Mouse (Mus musculus): ENCODE data around the gene Fam71e2. TPM values are rescaled to one million over a fixed set of nuclear protein-coding genes. Genes with fewer than 3 reads are reported as not detected.

Gene Fam71e2
- polyA plus RNA-seq, 1 experiment from 2014 or later, result not detected

DNA sequence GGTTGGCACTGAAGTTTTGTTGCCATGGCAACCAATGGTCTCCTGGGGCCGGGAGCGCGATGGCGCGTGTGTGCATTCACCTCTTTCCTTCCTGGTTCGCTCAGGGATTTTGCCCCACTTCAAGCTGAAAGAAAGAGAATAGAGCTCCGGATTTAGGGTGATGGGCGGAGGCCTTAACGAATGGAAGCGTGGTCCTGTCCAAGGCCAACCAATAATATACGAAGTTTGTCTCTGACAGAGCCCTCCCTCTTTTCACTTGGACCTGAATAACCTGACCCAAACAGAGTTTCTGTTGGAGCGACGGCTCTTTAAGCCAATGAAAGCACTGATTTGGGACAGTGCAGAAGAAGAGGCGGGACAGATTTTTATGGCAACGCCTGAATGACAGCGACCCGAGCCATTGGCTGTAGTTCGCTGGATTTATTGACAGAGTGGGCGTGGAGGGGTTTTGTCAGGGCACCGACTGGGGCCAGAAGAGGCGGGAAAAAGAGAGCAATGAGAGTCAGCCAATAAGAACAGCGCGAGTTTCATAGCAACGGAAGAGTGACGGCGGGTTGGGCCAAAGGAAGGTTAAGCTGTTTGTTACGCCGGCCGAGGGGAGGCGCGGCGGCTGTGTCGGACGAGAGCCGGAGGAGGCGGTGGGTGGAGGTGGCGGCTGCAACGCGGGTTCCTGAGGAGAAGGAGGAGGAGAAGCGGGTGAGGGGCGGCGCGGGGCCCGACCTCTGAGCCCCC is 31.4 kb downstream of the Fam71e2 start, which contains the start of gene Kmt5c:
Gene Kmt5c, plus strand, starts transcription at position 572 of the 732 bp plus-strand sequence.
- H3K27ac ChIP-seq (replicated peaks; ENCODE audit: low read depth, low read length), result peak within 1 kb of the TSS; percentile 81
- H3K4me2 ChIP-seq (ENCODE audit: low read depth, low read length), result peak within 1 kb of the TSS; percentile 88
- peak; percentile 99 for DNase-seq (ENCODE audit: low spot score)
- WGBS, result under 1% methylated on average over 41 of the region's 44 CpGs
- no peaks in the 10 kb centered on the region for H3K27me3 ChIP-seq (ENCODE audit: control insufficient read depth, insufficient read depth, low read length)
- no peaks in the 10 kb centered on the region for H3K4me1 ChIP-seq (ENCODE audit: control insufficient read depth, insufficient read depth, low read length)
- peak; percentile 98 for ATAC-seq (replicated peaks; ENCODE audit: insufficient number of reproducible peaks, low FRiP score, low TSS enrichment, low read depth)
- peak within 1 kb of the TSS; percentile 81 for H3K4me3 ChIP-seq (ENCODE audit: low read depth, low read length)
- peak within 1 kb of the TSS; percentile 92 for H3K9ac ChIP-seq (replicated peaks; ENCODE audit: low read length)
- peaks cover 2% of the 10 kb centered on the region for H3K36me3 ChIP-seq (replicated peaks; ENCODE audit: control insufficient read depth, insufficient read depth, low read depth, low read length)
- no peaks in the 10 kb centered on the region for H3K9me3 ChIP-seq (replicated peaks; ENCODE audit: control insufficient read depth, low read length)

DNA sequence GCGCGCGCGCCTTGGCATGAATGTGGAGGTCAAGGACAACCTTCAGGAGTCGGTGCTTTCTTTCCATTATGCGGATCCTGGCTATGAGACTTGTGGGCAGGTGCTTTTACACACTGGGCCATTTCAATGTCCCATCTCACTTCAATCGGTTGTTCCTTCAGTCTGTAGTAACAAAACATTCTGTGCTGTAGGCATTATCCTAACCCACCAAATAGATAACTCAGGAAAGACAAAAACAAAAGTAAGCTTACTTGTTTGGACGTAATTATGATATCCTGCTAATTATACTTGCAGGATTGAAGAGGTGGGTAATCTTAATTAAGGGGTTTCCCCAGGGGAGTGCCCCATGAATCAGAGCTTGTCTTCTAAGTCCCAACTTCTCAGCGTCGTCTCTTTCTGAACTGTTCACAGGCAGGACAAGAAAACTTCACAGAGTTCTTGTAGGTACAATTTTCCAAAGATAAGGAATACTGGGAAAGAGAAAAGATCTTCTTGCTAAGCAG is 32.0 kb downstream of the Fam71e2 start:
- DNase-seq (ENCODE audit: low spot score), result no peak
- no peak overlapping the region; the same call in 1 of the 2 replicates for H3K9ac ChIP-seq (replicated peaks; ENCODE audit: low read length)

GRCm38 (mm10) chr7:4732968-4733392 is 38.1 kb downstream of the Fam71e2 start:
- H3K27ac ChIP-seq (replicated peaks; ENCODE audit: low read depth, low read length), result no peak overlapping the region
- no peaks in the 10 kb centered on the region for H3K4me1 ChIP-seq (ENCODE audit: control insufficient read depth, insufficient read depth, low read length)
- no peak for DNase-seq (ENCODE audit: low spot score)
- H3K36me3 ChIP-seq (replicated peaks; ENCODE audit: control insufficient read depth, insufficient read depth, low read depth, low read length), result no peaks in the 10 kb centered on the region
- no peak overlapping the region for H3K4me2 ChIP-seq (ENCODE audit: low read depth, low read length)
- 66% methylated on average over 6 of the region's 6 CpGs for WGBS
- ATAC-seq (replicated peaks; ENCODE audit: insufficient number of reproducible peaks, low FRiP score, low TSS enrichment, low read depth), result no peak
- no peaks in the 10 kb centered on the region for H3K27me3 ChIP-seq (ENCODE audit: control insufficient read depth, insufficient read depth, low read length)
- no peak overlapping the region for H3K9ac ChIP-seq (replicated peaks; ENCODE audit: low read length)
- no peak overlapping the region for H3K4me3 ChIP-seq (ENCODE audit: low read depth, low read length)
- H3K9me3 ChIP-seq (replicated peaks; ENCODE audit: control insufficient read depth, low read length), result no peaks in the 10 kb centered on the region

More for the DNA sequence above, 32.0 kb downstream of the Fam71e2 start:
- Histone ChIP-seq H3K4me3 (ENCODE audit: low read depth, low read length) (peak overlapping the region; percentile 21), H3K27me3 (ENCODE audit: control insufficient read depth, insufficient read depth, low read length) (no peaks in the 10 kb centered on the region), H3K4me2 (ENCODE audit: low read depth, low read length) (peak overlapping the region; percentile 27), H3K36me3 (replicated peaks; ENCODE audit: control insufficient read depth, insufficient read depth, low read depth, low read length) (peaks cover 2% of the 10 kb centered on the region), H3K4me1 (ENCODE audit: control insufficient read depth, insufficient read depth, low read length) (no peaks in the 10 kb centered on the region), H3K27ac (replicated peaks; ENCODE audit: low read depth, low read length) (no peak overlapping the region; the same call in 1 of the 2 replicates), H3K9me3 (replicated peaks; ENCODE audit: control insufficient read depth, low read length) (no peaks in the 10 kb centered on the region)
- WGBS, result 45% methylated on average over 10 of the region's 10 CpGs
- ATAC-seq (replicated peaks; ENCODE audit: insufficient number of reproducible peaks, low FRiP score, low TSS enrichment, low read depth), result no peak

DNA sequence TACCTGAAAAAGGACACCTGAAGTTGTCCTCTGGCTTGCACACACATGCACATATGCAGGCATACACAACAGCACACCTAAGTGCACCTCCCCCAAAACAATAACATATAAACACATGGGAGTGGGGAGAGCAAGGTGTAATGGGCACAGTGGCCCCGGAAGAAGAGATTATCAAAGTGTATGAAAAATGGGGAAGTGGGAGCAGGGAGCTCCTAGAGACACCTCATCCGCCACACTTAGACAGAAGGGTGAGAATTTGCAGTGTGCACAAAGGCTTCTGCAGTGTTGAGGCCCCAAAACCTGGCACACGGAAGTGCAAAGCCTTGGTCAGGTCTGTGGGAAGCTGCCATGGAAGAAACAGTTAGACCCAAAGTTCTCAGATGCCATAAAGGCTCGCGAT is 40.0 kb downstream of the Fam71e2 start:
- Histone ChIP-seq H3K4me2 (ENCODE audit: low read depth, low read length) (no peak overlapping the region), H3K4me3 (ENCODE audit: low read depth, low read length) (no peak overlapping the region), H3K9me3 (replicated peaks; ENCODE audit: control insufficient read depth, low read length) (no peaks in the 10 kb centered on the region), H3K9ac (replicated peaks; ENCODE audit: low read length) (no peak overlapping the region), H3K4me1 (ENCODE audit: control insufficient read depth, insufficient read depth, low read length) (no peaks in the 10 kb centered on the region), H3K36me3 (replicated peaks; ENCODE audit: control insufficient read depth, insufficient read depth, low read depth, low read length) (no peaks in the 10 kb centered on the region), H3K27ac (replicated peaks; ENCODE audit: low read depth, low read length) (no peak overlapping the region), H3K27me3 (ENCODE audit: control insufficient read depth, insufficient read depth, low read length) (no peaks in the 10 kb centered on the region)
- DNase-seq (ENCODE audit: low spot score) (no peak), ATAC-seq (replicated peaks; ENCODE audit: insufficient number of reproducible peaks, low FRiP score, low TSS enrichment, low read depth) (no peak)
- 86% methylated on average over 5 of the region's 5 CpGs for WGBS

DNA sequence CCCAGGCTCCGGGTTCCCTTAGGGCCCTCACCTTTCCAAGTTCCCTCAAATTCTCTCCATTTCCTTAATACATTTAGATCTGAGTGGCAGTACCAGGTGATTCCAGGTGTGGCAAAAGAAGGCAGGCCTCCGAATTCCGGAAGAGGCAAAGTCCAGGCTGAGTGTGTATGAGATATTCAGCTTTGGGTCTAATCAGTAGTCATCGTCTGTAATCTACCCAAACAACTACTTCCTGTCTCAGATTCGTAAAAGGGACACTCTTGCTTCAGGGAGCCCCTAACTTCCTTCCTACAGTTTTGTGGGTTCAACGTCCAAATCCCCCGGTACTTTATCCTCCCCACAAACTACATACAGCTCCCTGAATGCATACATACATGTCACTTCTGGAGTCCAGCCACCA is 45.9 kb downstream of the Fam71e2 start, which contains the start of gene Tmem150b:
Gene Tmem150b, minus strand, starts transcription at position 81 of the 400 bp plus-strand sequence.
- DNase-seq (ENCODE audit: low spot score) (no peak), ATAC-seq (replicated peaks; ENCODE audit: insufficient number of reproducible peaks, low FRiP score, low TSS enrichment, low read depth) (no peak)
- Histone ChIP-seq H3K27me3 (ENCODE audit: control insufficient read depth, insufficient read depth, low read length) (no peaks in the 10 kb centered on the region), H3K36me3 (replicated peaks; ENCODE audit: control insufficient read depth, insufficient read depth, low read depth, low read length) (no peaks in the 10 kb centered on the region), H3K9me3 (replicated peaks; ENCODE audit: control insufficient read depth, low read length) (no peaks in the 10 kb centered on the region), H3K4me2 (ENCODE audit: low read depth, low read length) (no peak within 1 kb of the TSS), H3K9ac (replicated peaks; ENCODE audit: low read length) (no peak within 1 kb of the TSS), H3K27ac (replicated peaks; ENCODE audit: low read depth, low read length) (no peak within 1 kb of the TSS), H3K4me3 (ENCODE audit: low read depth, low read length) (no peak within 1 kb of the TSS), H3K4me1 (ENCODE audit: control insufficient read depth, insufficient read depth, low read length) (no peaks in the 10 kb centered on the region)
- 83% methylated on average over 7 of the region's 7 CpGs for WGBS

- no peak overlapping the region for H3K4me3 ChIP-seq (ENCODE audit: low read depth, low read length)
- 79% methylated on average over 3 of the region's 3 CpGs for WGBS
- no peaks in the 10 kb centered on the region for H3K4me1 ChIP-seq (ENCODE audit: control insufficient read depth, insufficient read depth, low read length)
- H3K27me3 ChIP-seq (ENCODE audit: control insufficient read depth, insufficient read depth, low read length), result no peaks in the 10 kb centered on the region
- H3K27ac ChIP-seq (replicated peaks; ENCODE audit: low read depth, low read length), result no peak overlapping the region
- ATAC-seq (replicated peaks; ENCODE audit: insufficient number of reproducible peaks, low FRiP score, low TSS enrichment, low read depth) (no peak), DNase-seq (ENCODE audit: low spot score) (no peak)
- no peak overlapping the region for H3K4me2 ChIP-seq (ENCODE audit: low read depth, low read length)
- no peak overlapping the region for H3K9ac ChIP-seq (replicated peaks; ENCODE audit: low read length)
- H3K9me3 ChIP-seq (replicated peaks; ENCODE audit: control insufficient read depth, low read length), result no peaks in the 10 kb centered on the region
- no peaks in the 10 kb centered on the region for H3K36me3 ChIP-seq (replicated peaks; ENCODE audit: control insufficient read depth, insufficient read depth, low read depth, low read length)
These were observed 46.7 kb downstream of the Fam71e2 start for GRCm38 (mm10) chr7:4724359-4724758.

DNA sequence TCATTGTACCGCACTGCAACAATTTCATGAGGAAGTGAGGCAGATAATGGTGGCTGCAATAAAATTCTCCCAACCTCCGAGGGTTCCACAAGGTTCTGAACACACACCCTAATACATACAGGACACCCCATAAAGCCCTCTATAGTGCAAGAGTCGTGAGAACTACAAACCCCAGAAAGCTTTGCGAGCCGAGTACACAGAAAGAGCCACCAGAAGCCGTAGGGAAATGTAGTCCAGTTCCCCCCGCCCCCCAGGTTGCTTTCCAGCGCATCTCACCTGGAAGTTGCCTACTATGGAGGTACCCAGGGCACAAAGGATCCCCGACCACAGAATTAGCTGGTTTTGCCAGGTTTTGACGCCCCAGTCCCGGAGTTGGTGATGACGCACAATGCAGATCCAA is 47.6 kb downstream of the Fam71e2 start:
- H3K4me3 ChIP-seq (ENCODE audit: low read depth, low read length), result 0 out of 2 replicates have a peak overlapping the region, but pooled peaks have one; percentile 12
- peak; percentile 45 for DNase-seq (ENCODE audit: low spot score)
- no peaks in the 10 kb centered on the region for H3K9me3 ChIP-seq (replicated peaks; ENCODE audit: control insufficient read depth, low read length)
- WGBS, result 37% methylated on average over 12 of the region's 12 CpGs
- H3K4me1 ChIP-seq (ENCODE audit: control insufficient read depth, insufficient read depth, low read length), result no peaks in the 10 kb centered on the region
- H3K27ac ChIP-seq (replicated peaks; ENCODE audit: low read depth, low read length), result no peak overlapping the region
- H3K36me3 ChIP-seq (replicated peaks; ENCODE audit: control insufficient read depth, insufficient read depth, low read depth, low read length), result no peaks in the 10 kb centered on the region
- peak overlapping the region; percentile 25; the same call in 1 of the 2 replicates for H3K4me2 ChIP-seq (ENCODE audit: low read depth, low read length)
- no peak overlapping the region for H3K9ac ChIP-seq (replicated peaks; ENCODE audit: low read length)
- no peak for ATAC-seq (replicated peaks; ENCODE audit: insufficient number of reproducible peaks, low FRiP score, low TSS enrichment, low read depth)
- H3K27me3 ChIP-seq (ENCODE audit: control insufficient read depth, insufficient read depth, low read length), result no peaks in the 10 kb centered on the region

- Histone ChIP-seq H3K9me3 (replicated peaks; ENCODE audit: control insufficient read depth, low read length) (no peaks in the 10 kb centered on the region), H3K27me3 (ENCODE audit: control insufficient read depth, insufficient read depth, low read length) (no peaks in the 10 kb centered on the region), H3K4me2 (ENCODE audit: low read depth, low read length) (no peak overlapping the region), H3K36me3 (replicated peaks; ENCODE audit: control insufficient read depth, insufficient read depth, low read depth, low read length) (no peaks in the 10 kb centered on the region; the same call in none of the 2 replicates), H3K27ac (replicated peaks; ENCODE audit: low read depth, low read length) (no peak overlapping the region), H3K9ac (replicated peaks; ENCODE audit: low read length) (no peak overlapping the region), H3K4me3 (ENCODE audit: low read depth, low read length) (no peak overlapping the region), H3K4me1 (ENCODE audit: control insufficient read depth, insufficient read depth, low read length) (no peaks in the 10 kb centered on the region)
- WGBS, result 92% methylated on average over 3 of the region's 3 CpGs
- DNase-seq (ENCODE audit: low spot score), result no peak
- no peak for ATAC-seq (replicated peaks; ENCODE audit: insufficient number of reproducible peaks, low FRiP score, low TSS enrichment, low read depth)
These were observed 51.8 kb downstream of the Fam71e2 start for GRCm38 (mm10) chr7:4719276-4719675.
